17 mouse cellular contexts compared by ENCODE assay signal in the genomic region with DNA sequence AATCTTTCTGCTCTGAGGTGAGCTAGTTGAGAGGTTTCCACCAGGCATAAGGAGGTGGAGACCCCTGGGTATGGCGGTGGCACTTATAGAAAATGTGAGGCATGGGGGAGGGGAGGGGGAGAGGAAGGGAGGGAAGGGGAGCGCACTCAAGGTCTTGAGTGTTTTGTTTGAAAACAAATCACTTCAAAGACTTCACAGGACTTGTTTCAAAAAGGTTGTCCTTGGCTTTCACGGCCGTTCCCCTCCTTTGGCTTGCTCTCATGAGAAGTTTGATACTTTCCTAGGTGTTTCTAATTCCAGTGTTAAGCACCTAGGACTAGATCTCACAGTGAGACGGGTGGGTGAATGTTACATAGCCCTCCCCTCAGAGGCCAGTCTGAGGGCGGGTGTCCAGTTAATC.
"Had no signal": no experiment of that assay in that cellular context is flagged by ENCODE, and none has a peak within 500 bp of the region (broad histone marks: within the 10 kb centered on the region; RNA-seq: fewer than 3 reads in every experiment).

No protein-coding gene starts in this region.

- H3K4me1 ChIP-seq: midbrain, embryonic 15.5 days; neural tube, embryonic 12.5 days had no signal

- DNase-seq: liver, postnatal 0 days; lung, adult 2 months; lung, postnatal 14 days; lung, postnatal 36 days; right cerebral cortex, postnatal 14 days; thymus, adult 2 months; thymus, postnatal 14 days; thymus, postnatal 36 days had no signal

- H3K27me3 ChIP-seq: lung, embryonic 15.5 days; midbrain, embryonic 12.5 days; midbrain, embryonic 15.5 days; neural tube, embryonic 12.5 days; stomach, embryonic 15.5 days had no signal

- H3K36me3 ChIP-seq: lung, embryonic 15.5 days; midbrain, embryonic 12.5 days; midbrain, embryonic 15.5 days; neural tube, embryonic 12.5 days; stomach, embryonic 15.5 days had no signal

- H3K9ac ChIP-seq: liver, postnatal 0 days; lung, embryonic 15.5 days; midbrain, embryonic 12.5 days; midbrain, embryonic 15.5 days; neural tube, embryonic 12.5 days; stomach, embryonic 15.5 days had no signal

- ATAC-seq: liver, postnatal 0 days; lung, postnatal 0 days; midbrain, embryonic 15.5 days had no signal

- H3K4me3 ChIP-seq: lung, embryonic 15.5 days; megakaryocyte, embryonic 14.5 days; midbrain, embryonic 12.5 days; midbrain, embryonic 15.5 days; neural tube, embryonic 12.5 days; stomach, embryonic 15.5 days had no signal

- H3K27ac ChIP-seq: lung, embryonic 15.5 days; macrophage; midbrain, embryonic 12.5 days; midbrain, embryonic 15.5 days; neural tube, embryonic 12.5 days; stomach, embryonic 15.5 days; stomach, postnatal 0 days had no signal

- H3K9me3 ChIP-seq: lung, embryonic 15.5 days; midbrain, embryonic 12.5 days; midbrain, embryonic 15.5 days; neural tube, embryonic 12.5 days; stomach, embryonic 15.5 days had no signal

- H3K4me2 ChIP-seq: lung, embryonic 15.5 days; midbrain, embryonic 12.5 days; midbrain, embryonic 15.5 days; neural tube, embryonic 12.5 days; stomach, embryonic 15.5 days had no signal
